Mouse (Mus musculus) limb, embryonic 14.5 days (tissue): ENCODE results near the gene Pros1. TPM values are rescaled to one million over a fixed set of nuclear protein-coding genes. Genes with fewer than 3 reads are reported as not detected.

ENCODE experiments used
- ATAC-seq: fragments of 200-750 bp; cut with Nextera tagmentation; 2 replicates; pipeline ENCODE4 v1.8.0; 2017; ENCODE audit warnings: low read depth, moderate number of reproducible peaks, moderate TSS enrichment; ENCODE audit not compliant: low FRiP score
- DNase-seq: peaks from one replicate; pipeline ENCODE4 v3.0.0-alpha.2; 2015; ENCODE audit warnings: low spot score
- H3K27ac ChIP-seq: fragments of 300-500 bp; sonication (generic); replicated peaks from 2 replicates; pipeline ENCODE4 v1.5.1; 2014; ENCODE audit warnings: low read depth, mild to moderate bottlenecking, low read length, moderate library complexity, mixed read lengths
- H3K27me3 ChIP-seq: fragments of 300-500 bp; sonication (generic); 2 replicates; pipeline ENCODE4 v1.6.1; 2014; ENCODE audit warnings: low read length, mixed read lengths; ENCODE audit not compliant: control insufficient read depth, insufficient read depth
- H3K36me3 ChIP-seq: fragments of 300-500 bp; sonication (generic); 2 replicates; pipeline ENCODE4 v1.6.1; 2014; ENCODE audit warnings: mild to moderate bottlenecking, low read length, moderate library complexity, mixed read lengths; ENCODE audit not compliant: control insufficient read depth, insufficient read depth
- H3K4me1 ChIP-seq: fragments of 300-500 bp; sonication (generic); 2 replicates; pipeline ENCODE4 v1.6.1; 2014; ENCODE audit warnings: antibody characterized with exemption, low read length, mixed read lengths; ENCODE audit not compliant: control insufficient read depth, insufficient read depth
- H3K4me2 ChIP-seq: fragments of 300-500 bp; sonication (generic); replicated peaks from 2 replicates; pipeline ENCODE4 v1.6.1; 2014; ENCODE audit warnings: low read depth, mild to moderate bottlenecking, low read length, moderate library complexity; ENCODE audit not compliant: severe bottlenecking
- H3K4me3 ChIP-seq: fragments of 300-500 bp; sonication (generic); replicated peaks from 2 replicates; pipeline ENCODE4 v1.5.1; 2014; ENCODE audit warnings: low read length
- H3K9ac ChIP-seq: fragments of 300-500 bp; sonication (generic); 2 replicates; pipeline ENCODE4 v1.6.1; 2014; ENCODE audit warnings: mild to moderate bottlenecking, low read depth, low read length, moderate library complexity; ENCODE audit not compliant: severe bottlenecking
- H3K9me3 ChIP-seq: fragments of 300-500 bp; sonication (generic); 2 replicates; pipeline ENCODE4 v1.6.1; 2016; ENCODE audit warnings: low read length; ENCODE audit not compliant: control insufficient read depth
- POLR2A ChIP-seq: fragments of 200-500 bp; IDR thresholded peaks from 2 replicates; pipeline ENCODE4 v1.8.0; 2012; ENCODE audit warnings: inconsistent platforms, mild to moderate bottlenecking, moderate library complexity, borderline replicate concordance; ENCODE audit not compliant: insufficient read depth, insufficient read length; ENCODE audit errors: extremely low read depth
- WGBS: fragments of 180-500 bp; shearing (Covaris S2); extraction: QIAGEN DNeasy Blood & Tissue Kit; methylation state at CpG from one replicate; pipeline ENCODE4 v1.1.7; 2014; 5-methylcytosine and 5-hydroxymethylcytosine counted together
- polyA plus RNA-seq, 2 experiments: library from polyadenylated mRNA; depleted of rRNA in 1 of 2; stranded (reverse) in 1 of 2; unstranded in 1 of 2; fragments of >200 nt; fragmentation: Nextera tagmentation in 1 of 2; extraction: Ambion mirVana in 1 of 2; gene quantifications; 2 replicates each; pipeline versions ENCODE4 v1.2.1 to v1.2.3; 2012 to 2014

Gene Pros1
- polyA plus RNA-seq, 2 experiments, result 25.7 to 43.2 TPM

DNA sequence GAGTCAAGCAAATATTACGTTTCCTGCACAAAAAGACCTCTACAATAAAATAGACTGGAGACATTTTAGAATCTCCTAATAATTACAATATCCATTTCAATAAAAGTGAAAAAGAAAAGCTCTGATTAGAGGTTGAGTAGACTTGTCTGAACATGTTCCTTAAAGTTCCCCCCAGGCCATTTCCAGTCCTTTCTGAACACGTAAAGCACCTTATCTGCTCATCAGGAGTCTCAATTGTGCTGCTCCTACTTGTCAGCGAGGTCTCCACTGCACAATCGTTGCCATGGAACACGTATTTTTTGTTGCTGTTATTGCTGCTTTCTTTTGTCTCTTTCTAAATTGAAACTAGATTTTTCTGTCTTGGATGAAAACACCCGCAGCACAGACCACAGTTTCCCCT, 7.3 kb downstream of the Pros1 start:
- H3K9me3 ChIP-seq, result no peaks in the 10 kb centered on the region
- ATAC-seq (no peak), DNase-seq (no peak)
- no peaks in the 10 kb centered on the region for H3K36me3 ChIP-seq
- H3K9ac ChIP-seq, result no peak overlapping the region
- no peak overlapping the region for H3K4me3 ChIP-seq
- H3K27ac ChIP-seq, result no peak overlapping the region; the same call in 1 of the 2 replicates
- TF ChIP-seq POLR2A, result no peak
- no peak overlapping the region for H3K4me2 ChIP-seq
- no peaks in the 10 kb centered on the region for H3K27me3 ChIP-seq
- 67% methylated on average over 6 of the region's 6 CpGs for WGBS
- no peaks in the 10 kb centered on the region for H3K4me1 ChIP-seq

DNA sequence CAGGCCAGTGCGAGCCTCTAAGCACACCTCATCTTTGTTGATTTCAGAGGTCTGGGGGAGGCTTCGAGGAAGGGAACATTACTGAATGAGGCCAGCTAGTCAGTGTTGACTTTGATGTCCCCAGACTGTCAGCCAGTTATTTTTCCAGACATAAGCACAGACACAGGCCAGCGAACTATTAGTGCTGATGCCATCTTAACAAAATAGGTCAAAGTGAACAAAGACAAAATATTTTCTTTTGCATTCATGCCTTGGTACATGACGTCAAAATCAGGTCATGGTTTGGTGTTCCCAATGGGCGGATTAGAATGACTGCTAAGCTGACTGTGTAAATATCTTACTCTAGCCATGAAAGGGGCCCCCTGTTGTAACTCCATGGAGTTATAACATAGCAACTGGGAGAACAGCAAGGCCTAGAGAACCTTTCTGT, 18.6 kb downstream of the Pros1 start:
- DNase-seq, result no peak
- Histone ChIP-seq H3K36me3 (no peaks in the 10 kb centered on the region), H3K9me3 (no peaks in the 10 kb centered on the region), H3K9ac (no peak overlapping the region), H3K4me1 (no peaks in the 10 kb centered on the region), H3K27me3 (no peaks in the 10 kb centered on the region), H3K27ac (no peak overlapping the region), H3K4me3 (no peak overlapping the region), H3K4me2 (no peak overlapping the region)
- TF ChIP-seq POLR2A, result no peak
- 46% methylated on average over 5 of the region's 5 CpGs for WGBS
- ATAC-seq, result no peak

GRCm38 (mm10) chr16:62873180-62873579, 19.1 kb downstream of the Pros1 start:
- WGBS, result 5% methylated on average over 4 of the region's 4 CpGs
- Histone ChIP-seq H3K27ac (no peak overlapping the region), H3K9ac (no peak overlapping the region)

DNA sequence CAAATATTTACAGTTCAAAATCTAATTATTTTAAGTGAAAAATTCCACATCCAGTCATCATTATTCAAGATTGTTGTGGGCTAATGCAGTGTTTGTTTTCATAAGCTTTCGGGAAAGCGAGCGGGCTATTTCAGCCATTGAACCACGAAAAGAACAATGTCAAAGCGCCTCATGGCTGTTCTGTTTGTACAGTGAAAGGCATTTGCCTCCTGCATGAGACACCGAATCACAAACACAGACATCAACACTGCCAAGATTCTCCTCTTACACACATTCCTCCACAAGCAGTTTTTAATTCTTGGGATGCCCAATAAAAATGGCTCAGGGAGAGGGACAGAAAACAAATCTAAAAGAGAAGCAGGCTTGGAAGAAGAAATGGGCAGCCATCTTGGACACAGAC, 20.0 kb downstream of the Pros1 start:
- H3K4me2 ChIP-seq, result no peak overlapping the region
- no peak overlapping the region for H3K4me3 ChIP-seq
- H3K36me3 ChIP-seq, result no peaks in the 10 kb centered on the region
- no peaks in the 10 kb centered on the region for H3K27me3 ChIP-seq
- H3K9me3 ChIP-seq, result no peaks in the 10 kb centered on the region
- no peak overlapping the region for H3K9ac ChIP-seq
- DNase-seq (no peak), ATAC-seq (no peak)
- 85% methylated on average over 6 of the region's 6 CpGs for WGBS
- no peaks in the 10 kb centered on the region for H3K4me1 ChIP-seq
- no peak for TF ChIP-seq POLR2A
- H3K27ac ChIP-seq, result no peak overlapping the region

More at GRCm38 (mm10) chr16:62873180-62873579, 19.1 kb downstream of the Pros1 start:
- H3K4me1 ChIP-seq, result no peaks in the 10 kb centered on the region
- H3K4me2 ChIP-seq, result no peak overlapping the region
- no peak for ATAC-seq
- H3K9me3 ChIP-seq, result no peaks in the 10 kb centered on the region
- no peaks in the 10 kb centered on the region for H3K36me3 ChIP-seq
- no peaks in the 10 kb centered on the region for H3K27me3 ChIP-seq
- no peak for TF ChIP-seq POLR2A
- no peak for DNase-seq
- H3K4me3 ChIP-seq, result no peak overlapping the region

DNA sequence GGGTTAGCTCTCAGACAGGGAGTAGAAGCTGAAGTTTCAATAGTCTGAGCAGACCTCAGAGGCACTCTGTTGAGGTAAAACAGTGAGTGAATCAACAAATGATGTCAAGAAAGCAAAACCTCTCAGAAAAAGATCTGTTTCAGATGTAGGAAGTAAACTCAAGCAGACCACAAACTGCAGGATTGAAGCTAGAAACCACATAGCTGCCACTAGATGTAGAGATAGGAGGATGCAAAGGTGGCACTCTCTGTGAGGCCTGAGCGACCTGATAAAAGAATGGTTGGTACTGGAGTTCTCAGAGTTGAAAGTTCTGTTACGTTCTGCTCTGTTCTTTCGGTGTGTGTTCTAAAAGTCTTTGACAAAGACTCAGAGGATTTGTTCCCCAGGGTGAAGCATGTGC, 41.7 kb downstream of the Pros1 start:
- no peak for DNase-seq

GRCm38 (mm10) chr16:62911364-62911763, 57.3 kb downstream of the Pros1 start:
- no peak for DNase-seq
- Histone ChIP-seq H3K4me3 (no peak overlapping the region), H3K9ac (no peak overlapping the region), H3K9me3 (no peaks in the 10 kb centered on the region), H3K4me2 (no peak overlapping the region), H3K4me1 (no peaks in the 10 kb centered on the region), H3K27ac (no peak overlapping the region), H3K36me3 (no peaks in the 10 kb centered on the region), H3K27me3 (no peaks in the 10 kb centered on the region)
- WGBS, result 79% methylated on average over 1 of the region's 1 CpGs
- TF ChIP-seq POLR2A, result no peak
- no peak for ATAC-seq

More for the DNA sequence above, 41.7 kb downstream of the Pros1 start:
- Histone ChIP-seq H3K9me3 (no peaks in the 10 kb centered on the region), H3K27me3 (no peaks in the 10 kb centered on the region), H3K9ac (no peak overlapping the region), H3K36me3 (no peaks in the 10 kb centered on the region), H3K4me1 (no peaks in the 10 kb centered on the region), H3K27ac (no peak overlapping the region), H3K4me2 (no peak overlapping the region), H3K4me3 (no peak overlapping the region)
- no peak for TF ChIP-seq POLR2A
- ATAC-seq, result no peak
- WGBS, result 93% methylated on average over 3 of the region's 3 CpGs
